Mouse (Mus musculus): ENCODE results near the gene Shisa8. TPM values are rescaled to one million over a fixed set of nuclear protein-coding genes. Genes with fewer than 3 reads are reported as not detected.

Gene Shisa8
- total and polyA plus RNA-seq, 2 experiments from 2014 or later, result 0.07 to 7.5 TPM

DNA sequence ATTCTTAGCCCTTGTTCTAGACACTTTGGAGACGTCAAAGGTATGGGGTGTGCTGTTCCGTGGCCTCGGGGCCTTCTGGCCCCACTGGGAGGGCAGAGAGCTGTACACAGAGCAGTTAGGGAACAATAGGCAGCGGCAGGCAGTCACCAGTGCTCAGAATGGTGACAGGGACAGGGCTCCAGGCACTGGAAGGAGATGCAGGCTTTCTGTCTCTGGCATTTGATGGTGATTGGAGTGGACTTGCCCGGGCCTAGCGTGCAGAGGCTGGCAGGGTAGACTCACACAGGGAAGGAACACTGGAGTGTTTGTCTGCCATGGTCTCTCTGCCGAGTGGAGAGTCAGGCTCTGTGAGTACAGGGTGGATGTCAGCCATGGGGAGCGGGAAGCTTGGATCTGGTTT is 20.0 kb downstream of the Shisa8 start:
- TF ChIP-seq EP300 (IDR thresholded peaks at IDR 0.05; ENCODE audit: low read depth), result no peak
- Histone ChIP-seq H3K4me2 (ENCODE audit: low read depth, low read length) (no peak overlapping the region), H3K4me1 (ENCODE audit: control insufficient read depth, insufficient read depth) (no peaks in the 10 kb centered on the region), H3K9ac (replicated peaks; ENCODE audit: low read depth, low read length) (no peak overlapping the region), H3K4me3 (ENCODE audit: low read depth, low read length) (no peak overlapping the region), H3K27ac (ENCODE audit: low read depth) (no peak overlapping the region), H3K9me3 (replicated peaks; ENCODE audit: control insufficient read depth, low read length) (no peaks in the 10 kb centered on the region), H3K27me3 (ENCODE audit: control insufficient read depth, insufficient read depth, low read length) (no peaks in the 10 kb centered on the region), H3K36me3 (replicated peaks; ENCODE audit: control insufficient read depth, insufficient read depth, low read length) (peaks cover 78% of the 10 kb centered on the region)
- no peak for ATAC-seq (ENCODE audit: insufficient read depth, low read depth)
- 65% methylated on average over 8 of the region's 8 CpGs for WGBS
- no peak for DNase-seq (ENCODE audit: low spot score)

DNA sequence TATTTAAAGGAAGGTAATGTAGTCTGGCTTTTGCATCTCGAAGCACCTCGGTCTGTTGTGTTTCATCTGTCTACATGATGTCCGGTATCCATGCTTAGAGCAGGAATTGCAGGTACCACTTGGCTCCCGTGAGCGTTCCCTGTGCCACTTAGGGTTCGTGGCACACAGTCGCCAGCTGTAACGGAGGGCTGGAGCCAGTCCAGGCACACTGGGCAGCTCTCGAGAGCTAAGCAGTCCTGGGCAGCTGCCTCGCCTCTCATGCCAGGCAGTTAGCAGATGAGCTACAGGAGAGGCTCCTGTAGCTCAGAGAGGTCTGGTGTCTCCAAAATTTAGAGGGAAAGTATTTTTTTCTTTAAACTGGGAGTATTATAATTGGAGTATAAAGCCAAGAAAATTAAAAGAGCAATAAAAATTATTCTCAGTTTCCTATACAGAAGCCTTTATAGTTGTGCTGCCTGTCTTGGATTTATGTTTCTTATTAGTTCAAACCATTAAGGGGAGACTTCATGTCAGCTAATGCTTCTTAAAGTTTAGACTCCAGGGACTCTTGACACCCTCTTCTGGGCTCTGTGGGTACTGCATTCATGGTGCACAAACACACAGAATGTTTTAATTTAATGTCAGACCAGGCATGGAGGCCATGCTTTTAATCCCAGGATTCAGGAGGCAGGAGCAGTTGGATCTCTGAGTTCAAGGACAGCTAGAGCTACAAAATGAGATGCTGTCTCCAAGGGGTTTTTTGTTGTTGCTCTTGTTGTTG is 24.0 kb downstream of the Shisa8 start:
- Histone ChIP-seq H3K4me1 (ENCODE audit: control insufficient read depth, insufficient read depth) (peaks cover 27% of the 10 kb centered on the region), H3K4me3 (ENCODE audit: low read depth, low read length) (no peak overlapping the region), H3K36me3 (replicated peaks; ENCODE audit: control insufficient read depth, insufficient read depth, low read length) (peaks cover 57% of the 10 kb centered on the region), H3K27me3 (ENCODE audit: control insufficient read depth, insufficient read depth, low read length) (no peaks in the 10 kb centered on the region), H3K27ac (ENCODE audit: low read depth) (no peak overlapping the region), H3K9me3 (replicated peaks; ENCODE audit: control insufficient read depth, low read length) (no peaks in the 10 kb centered on the region), H3K9ac (replicated peaks; ENCODE audit: low read depth, low read length) (no peak overlapping the region), H3K4me2 (ENCODE audit: low read depth, low read length) (no peak overlapping the region)
- ATAC-seq (ENCODE audit: insufficient read depth, low read depth) (no peak), DNase-seq (ENCODE audit: low spot score) (no peak)
- TF ChIP-seq CTCF (IDR thresholded peaks at IDR 0.05; ENCODE audit: low read depth) (peak; percentile 45), EP300 (IDR thresholded peaks at IDR 0.05; ENCODE audit: low read depth) (no peak)
- WGBS, result 64% methylated on average over 10 of the region's 10 CpGs

DNA sequence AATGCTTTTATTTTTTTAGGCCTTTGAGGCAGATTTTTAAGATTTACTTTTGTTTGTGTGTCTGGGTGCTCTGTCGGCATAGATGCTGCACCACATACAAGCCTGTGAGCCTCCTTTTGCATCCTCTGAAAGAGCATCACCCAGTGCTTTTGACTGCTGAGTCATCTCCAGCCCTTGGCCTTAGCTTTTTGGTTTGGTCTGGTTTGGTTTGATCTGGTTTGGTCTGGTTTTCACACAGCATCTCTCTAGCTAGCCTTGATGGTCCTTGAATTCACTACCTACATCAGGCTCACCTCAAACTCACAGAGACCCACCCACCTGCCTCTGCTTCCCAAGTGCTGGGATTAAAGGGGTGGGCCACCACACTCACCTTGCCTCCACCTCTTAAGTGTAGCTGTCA is 24.7 kb downstream of the Shisa8 start:
- Histone ChIP-seq H3K27ac (ENCODE audit: low read depth) (no peak overlapping the region), H3K27me3 (ENCODE audit: control insufficient read depth, insufficient read depth, low read length) (no peaks in the 10 kb centered on the region), H3K9me3 (replicated peaks; ENCODE audit: control insufficient read depth, low read length) (no peaks in the 10 kb centered on the region), H3K4me2 (ENCODE audit: low read depth, low read length) (no peak overlapping the region), H3K4me3 (ENCODE audit: low read depth, low read length) (no peak overlapping the region), H3K36me3 (replicated peaks; ENCODE audit: control insufficient read depth, insufficient read depth, low read length) (peaks cover 57% of the 10 kb centered on the region), H3K4me1 (ENCODE audit: control insufficient read depth, insufficient read depth) (peaks cover 27% of the 10 kb centered on the region), H3K9ac (replicated peaks; ENCODE audit: low read depth, low read length) (no peak overlapping the region)
- DNase-seq (ENCODE audit: low spot score) (no peak), ATAC-seq (ENCODE audit: insufficient read depth, low read depth) (no peak)
- no peak for TF ChIP-seq CTCF (IDR thresholded peaks at IDR 0.05; ENCODE audit: low read depth)
- TF ChIP-seq EP300 (IDR thresholded peaks at IDR 0.05; ENCODE audit: low read depth), result no peak
- WGBS, result 96% methylated on average over 1 of the region's 1 CpGs

DNA sequence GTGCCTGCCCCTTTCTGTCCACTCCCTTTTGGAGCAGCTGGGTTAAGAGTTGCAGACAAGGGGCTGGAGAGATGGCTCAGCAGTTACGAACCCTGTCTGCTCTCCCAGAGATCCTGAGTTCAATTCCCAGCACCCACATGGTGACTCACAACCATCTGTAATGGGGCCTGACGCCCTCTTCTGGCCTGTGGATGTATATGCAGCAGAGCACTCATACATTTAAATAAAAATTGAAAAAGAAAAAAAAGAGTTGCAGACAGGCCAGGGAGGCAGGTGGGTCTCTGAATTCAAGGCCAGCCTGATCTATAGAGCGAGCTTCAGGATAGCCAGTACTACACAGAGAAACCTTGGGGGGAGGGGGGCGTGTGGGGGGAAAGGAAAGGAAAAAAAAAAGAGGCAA is 25.2 kb downstream of the Shisa8 start:
- Histone ChIP-seq H3K27ac (ENCODE audit: low read depth) (no peak overlapping the region), H3K9ac (replicated peaks; ENCODE audit: low read depth, low read length) (no peak overlapping the region), H3K36me3 (replicated peaks; ENCODE audit: control insufficient read depth, insufficient read depth, low read length) (peaks cover 57% of the 10 kb centered on the region), H3K4me2 (ENCODE audit: low read depth, low read length) (no peak overlapping the region), H3K4me1 (ENCODE audit: control insufficient read depth, insufficient read depth) (peaks cover 27% of the 10 kb centered on the region), H3K27me3 (ENCODE audit: control insufficient read depth, insufficient read depth, low read length) (no peaks in the 10 kb centered on the region), H3K4me3 (ENCODE audit: low read depth, low read length) (no peak overlapping the region), H3K9me3 (replicated peaks; ENCODE audit: control insufficient read depth, low read length) (no peaks in the 10 kb centered on the region)
- no peak for ATAC-seq (ENCODE audit: insufficient read depth, low read depth)
- TF ChIP-seq CTCF (IDR thresholded peaks at IDR 0.05; ENCODE audit: low read depth) (no peak), EP300 (IDR thresholded peaks at IDR 0.05; ENCODE audit: low read depth) (no peak)
- DNase-seq (ENCODE audit: low spot score), result no peak
- 84% methylated on average over 4 of the region's 4 CpGs for WGBS

DNA sequence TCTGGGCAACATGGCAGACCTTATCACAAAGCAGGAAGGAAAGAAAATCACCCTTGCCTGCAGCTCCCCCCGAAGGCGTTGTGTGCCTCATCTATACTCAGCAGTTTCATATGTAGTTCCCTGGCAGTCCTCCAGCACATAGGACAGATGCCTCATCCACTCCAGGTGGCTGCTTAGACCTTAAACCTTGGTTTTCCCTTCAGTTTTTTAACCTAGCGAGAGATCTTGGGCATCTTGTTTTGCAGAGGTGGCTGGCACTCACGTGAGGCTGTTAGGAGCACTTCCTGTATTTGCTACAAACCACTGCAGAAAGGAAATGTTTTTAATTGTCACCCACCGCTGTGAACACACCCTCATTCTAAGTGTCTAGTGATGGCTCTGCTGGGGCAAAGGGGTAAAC is 25.7 kb downstream of the Shisa8 start:
- peaks cover 27% of the 10 kb centered on the region for H3K4me1 ChIP-seq (ENCODE audit: control insufficient read depth, insufficient read depth)
- TF ChIP-seq EP300 (IDR thresholded peaks at IDR 0.05; ENCODE audit: low read depth), result no peak
- no peak for TF ChIP-seq CTCF (IDR thresholded peaks at IDR 0.05; ENCODE audit: low read depth)
- no peaks in the 10 kb centered on the region for H3K27me3 ChIP-seq (ENCODE audit: control insufficient read depth, insufficient read depth, low read length)
- no peak overlapping the region for H3K9ac ChIP-seq (replicated peaks; ENCODE audit: low read depth, low read length)
- DNase-seq (ENCODE audit: low spot score), result no peak
- H3K9me3 ChIP-seq (replicated peaks; ENCODE audit: control insufficient read depth, low read length), result peaks cover 4% of the 10 kb centered on the region; the same call in 1 of the 2 replicates
- no peak overlapping the region for H3K4me3 ChIP-seq (ENCODE audit: low read depth, low read length)
- H3K4me2 ChIP-seq (ENCODE audit: low read depth, low read length), result no peak overlapping the region
- 56% methylated on average over 5 of the region's 5 CpGs for WGBS
- no peak for ATAC-seq (ENCODE audit: insufficient read depth, low read depth)
- H3K27ac ChIP-seq (ENCODE audit: low read depth), result peak overlapping the region; percentile 39
- H3K36me3 ChIP-seq (replicated peaks; ENCODE audit: control insufficient read depth, insufficient read depth, low read length), result peaks cover 57% of the 10 kb centered on the region

DNA sequence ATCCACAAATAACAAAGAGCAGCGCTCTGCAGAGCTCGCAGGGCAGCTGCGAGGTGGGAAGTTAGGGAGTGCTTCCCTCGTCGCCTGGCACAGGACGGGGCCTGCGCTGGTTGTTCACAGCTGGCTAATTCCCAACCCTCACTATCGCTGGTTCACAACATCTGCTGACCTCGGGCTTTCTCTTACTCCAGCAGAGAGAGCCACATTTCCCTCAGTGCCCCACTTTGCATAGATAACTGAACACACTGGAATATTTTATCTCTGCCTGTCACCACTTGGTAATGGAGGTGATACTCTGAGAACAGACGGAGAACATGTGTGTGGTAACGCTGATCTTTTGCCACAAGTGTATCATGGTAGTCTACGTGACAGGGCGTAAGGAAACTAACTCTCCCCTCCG is 26.5 kb downstream of the Shisa8 start:
- ATAC-seq (ENCODE audit: insufficient read depth, low read depth) (peak; percentile 86), DNase-seq (ENCODE audit: low spot score) (peak; percentile 83)
- Histone ChIP-seq H3K9me3 (replicated peaks; ENCODE audit: control insufficient read depth, low read length) (peaks cover 5% of the 10 kb centered on the region; the same call in 1 of the 2 replicates), H3K27me3 (ENCODE audit: control insufficient read depth, insufficient read depth, low read length) (no peaks in the 10 kb centered on the region), H3K4me3 (ENCODE audit: low read depth, low read length) (no peak overlapping the region), H3K4me1 (ENCODE audit: control insufficient read depth, insufficient read depth) (peaks cover 28% of the 10 kb centered on the region), H3K9ac (replicated peaks; ENCODE audit: low read depth, low read length) (no peak overlapping the region), H3K4me2 (ENCODE audit: low read depth, low read length) (no peak overlapping the region), H3K36me3 (replicated peaks; ENCODE audit: control insufficient read depth, insufficient read depth, low read length) (peaks cover 56% of the 10 kb centered on the region), H3K27ac (ENCODE audit: low read depth) (peak overlapping the region; percentile 39)
- 22% methylated on average over 14 of the region's 14 CpGs for WGBS
- TF ChIP-seq CTCF (IDR thresholded peaks at IDR 0.05; ENCODE audit: low read depth) (no peak), EP300 (IDR thresholded peaks at IDR 0.05; ENCODE audit: low read depth) (peak; percentile 87)

All from heart, postnatal 0 days (tissue).